Mouse (Mus musculus) embryonic facial prominence, embryonic 12.5 days (tissue): ENCODE measurements around the gene Vps13a. TPM values are rescaled to one million over a fixed set of nuclear protein-coding genes. Genes with fewer than 3 reads are reported as not detected.
"Not testable (repeated sequence)": the region's sequence is repeated elsewhere in the genome, so short reads cannot be mapped to it uniquely, and the experiment has no call there.

Source experiments
- ATAC-seq: fragments of 200-750 bp; cut with Nextera tagmentation; 2 replicates; pipeline ENCODE4 v1.8.0; 2017; ENCODE audit not compliant: insufficient number of reproducible peaks, insufficient read depth, low FRiP score, low TSS enrichment
- H3K27ac ChIP-seq: fragments of 300-500 bp; sonication (generic); 2 replicates; pipeline ENCODE4 v1.5.1; 2016; ENCODE audit warnings: mild to moderate bottlenecking
- H3K27me3 ChIP-seq: fragments of 300-500 bp; sonication (generic); 2 replicates; pipeline ENCODE4 v1.6.1; 2016; ENCODE audit warnings: mild to moderate bottlenecking, moderate library complexity
- H3K36me3 ChIP-seq: fragments of 300-500 bp; sonication (generic); 2 replicates; pipeline ENCODE4 v1.6.1; 2016; ENCODE audit warnings: mild to moderate bottlenecking
- H3K4me1 ChIP-seq: fragments of 300-500 bp; sonication (generic); 2 replicates; pipeline ENCODE4 v1.6.1; 2016
- H3K4me2 ChIP-seq: fragments of 300-500 bp; sonication (generic); replicated peaks from 2 replicates; pipeline ENCODE4 v1.6.1; 2016; ENCODE audit warnings: mild to moderate bottlenecking, moderate library complexity
- H3K4me3 ChIP-seq: fragments of 300-500 bp; sonication (generic); 2 replicates; pipeline ENCODE4 v1.5.1; 2016; ENCODE audit warnings: mild to moderate bottlenecking
- H3K9ac ChIP-seq: fragments of 300-500 bp; sonication (generic); 2 replicates; pipeline ENCODE4 v1.6.1; 2016; ENCODE audit warnings: mild to moderate bottlenecking, moderate library complexity
- H3K9me3 ChIP-seq: fragments of 300-500 bp; sonication (generic); 2 replicates; pipeline ENCODE4 v1.6.1; 2016; ENCODE audit warnings: mild to moderate bottlenecking, moderate library complexity
- WGBS: fragments of 180-500 bp; shearing (Covaris S2); methylation state at CpG from one replicate; pipeline ENCODE4 v1.1.7; 2016; 5-methylcytosine and 5-hydroxymethylcytosine counted together
- polyA plus RNA-seq: library from polyadenylated mRNA; unstranded; fragments of >200 nt; fragmentation: Nextera tagmentation; extraction: Ambion mirVana; gene quantifications from 2 replicates; pipeline ENCODE4 v1.2.1, GENCODE M21; 2016

Vps13a gene
- polyA plus RNA-seq, result 6.5 and 8.5 TPM in 2 replicates

- Histone ChIP-seq H3K27ac (no peak within 1 kb of the TSS), H3K4me2 (peak within 1 kb of the TSS; percentile 98), H3K9ac (peak within 1 kb of the TSS; percentile 65), H3K4me3 (peak within 1 kb of the TSS; percentile 71), H3K4me1 (no peaks in the 10 kb centered on the region), H3K27me3 (peaks cover 7% of the 10 kb centered on the region; the same call in 1 of the 2 replicates), H3K9me3 (no peaks in the 10 kb centered on the region), H3K36me3 (no peaks in the 10 kb centered on the region)
- ATAC-seq, result peak; percentile 98
- WGBS, result 1% methylated on average over 67 of the region's 67 CpGs
These were observed at the start of gene Vps13a for GRCm38 (mm10) chr19:16780790-16781384. Gene Vps13a, minus strand, starts transcription at chr19:16780933.

GRCm38 (mm10) chr19:16827657-16828056, 46.9 kb upstream of the Vps13a start:
- 80% methylated on average over 5 of the region's 5 CpGs for WGBS
- no peak for ATAC-seq
- Histone ChIP-seq H3K36me3 (no peaks in the 10 kb centered on the region), H3K9ac (no peak overlapping the region), H3K4me3 (no peak overlapping the region), H3K27me3 (no peaks in the 10 kb centered on the region), H3K4me2 (no peak overlapping the region), H3K27ac (no peak overlapping the region), H3K9me3 (no peaks in the 10 kb centered on the region), H3K4me1 (no peaks in the 10 kb centered on the region)

GRCm38 (mm10) chr19:16825228-16825627, 44.5 kb upstream of the Vps13a start:
- Histone ChIP-seq H3K9ac (no peak overlapping the region), H3K4me1 (no peaks in the 10 kb centered on the region), H3K27me3 (no peaks in the 10 kb centered on the region), H3K4me2 (no peak overlapping the region), H3K9me3 (no peaks in the 10 kb centered on the region), H3K4me3 (no peak overlapping the region), H3K36me3 (no peaks in the 10 kb centered on the region), H3K27ac (no peak overlapping the region)
- 59% methylated on average over 5 of the region's 5 CpGs for WGBS
- no peak for ATAC-seq

- Histone ChIP-seq H3K4me1 (no peaks in the 10 kb centered on the region), H3K36me3 (no peaks in the 10 kb centered on the region), H3K27ac (no peak overlapping the region), H3K4me3 (no peak overlapping the region), H3K4me2 (no peak overlapping the region), H3K9ac (no peak overlapping the region), H3K27me3 (no peaks in the 10 kb centered on the region), H3K9me3 (no peaks in the 10 kb centered on the region)
- WGBS, result 71% methylated on average over 5 of the region's 5 CpGs
- ATAC-seq, result no peak
These were observed 34.1 kb upstream of the Vps13a start for GRCm38 (mm10) chr19:16814848-16815247.

GRCm38 (mm10) chr19:16813306-16813705, 32.6 kb upstream of the Vps13a start:
- no peak for ATAC-seq
- no peaks in the 10 kb centered on the region for H3K9me3 ChIP-seq
- H3K36me3 ChIP-seq, result no peaks in the 10 kb centered on the region
- no peaks in the 10 kb centered on the region for H3K4me1 ChIP-seq
- H3K27ac ChIP-seq, result no peak overlapping the region
- no peak overlapping the region for H3K9ac ChIP-seq
- H3K4me2 ChIP-seq, result no peak overlapping the region
- no peak overlapping the region for H3K4me3 ChIP-seq
- no peaks in the 10 kb centered on the region for H3K27me3 ChIP-seq
- 87% methylated on average over 7 of the region's 7 CpGs for WGBS

GRCm38 (mm10) chr19:16812072-16812608, 31.4 kb upstream of the Vps13a start:
- 84% methylated on average over 8 of the region's 8 CpGs for WGBS
- no peak for ATAC-seq
- Histone ChIP-seq H3K27me3 (no peaks in the 10 kb centered on the region), H3K36me3 (no peaks in the 10 kb centered on the region), H3K4me3 (no peak overlapping the region), H3K4me2 (no peak overlapping the region), H3K9ac (no peak overlapping the region), H3K9me3 (no peaks in the 10 kb centered on the region), H3K27ac (no peak overlapping the region), H3K4me1 (no peaks in the 10 kb centered on the region)

- no peaks in the 10 kb centered on the region for H3K4me1 ChIP-seq
- 34% methylated on average over 3 of the region's 3 CpGs for WGBS
- ATAC-seq, result no peak
- no peak overlapping the region for H3K4me2 ChIP-seq
- no peak overlapping the region for H3K4me3 ChIP-seq
- H3K27me3 ChIP-seq, result no peaks in the 10 kb centered on the region
- no peaks in the 10 kb centered on the region for H3K36me3 ChIP-seq
- H3K9ac ChIP-seq, result no peak overlapping the region
- H3K27ac ChIP-seq, result no peak overlapping the region
- no peaks in the 10 kb centered on the region for H3K9me3 ChIP-seq
These were observed 24.4 kb upstream of the Vps13a start for GRCm38 (mm10) chr19:16805102-16805501.

GRCm38 (mm10) chr19:16804578-16804977, 23.8 kb upstream of the Vps13a start:
- no peak for ATAC-seq
- Histone ChIP-seq H3K9ac (no peak overlapping the region), H3K36me3 (no peaks in the 10 kb centered on the region), H3K4me3 (no peak overlapping the region), H3K9me3 (no peaks in the 10 kb centered on the region), H3K27me3 (no peaks in the 10 kb centered on the region), H3K4me1 (no peaks in the 10 kb centered on the region), H3K4me2 (no peak overlapping the region), H3K27ac (no peak overlapping the region)
- 20% methylated on average over 2 of the region's 11 CpGs for WGBS

- no peaks in the 10 kb centered on the region for H3K4me1 ChIP-seq
- H3K36me3 ChIP-seq, result no peaks in the 10 kb centered on the region
- H3K27ac ChIP-seq, result no peak overlapping the region
- H3K4me2 ChIP-seq, result no peak overlapping the region
- no peaks in the 10 kb centered on the region for H3K9me3 ChIP-seq
- H3K4me3 ChIP-seq, result no peak overlapping the region
- ATAC-seq, result no peak
- no peaks in the 10 kb centered on the region for H3K27me3 ChIP-seq
- WGBS, result 3% methylated on average over 3 of the region's 3 CpGs
- no peak overlapping the region for H3K9ac ChIP-seq
These were observed 22.0 kb upstream of the Vps13a start for GRCm38 (mm10) chr19:16802707-16803106.

- Histone ChIP-seq H3K4me1 (no peaks in the 10 kb centered on the region), H3K27me3 (no peaks in the 10 kb centered on the region), H3K4me2 (no peak overlapping the region), H3K27ac (no peak overlapping the region), H3K4me3 (no peak overlapping the region), H3K9me3 (no peaks in the 10 kb centered on the region), H3K36me3 (no peaks in the 10 kb centered on the region), H3K9ac (no peak overlapping the region)
- ATAC-seq, result no peak
- WGBS, result 77% methylated on average over 3 of the region's 3 CpGs
These were observed 21.4 kb upstream of the Vps13a start for GRCm38 (mm10) chr19:16802123-16802522.

- WGBS, result 81% methylated on average over 4 of the region's 4 CpGs
- no peak overlapping the region for H3K27ac ChIP-seq
These were observed 17.2 kb upstream of the Vps13a start for GRCm38 (mm10) chr19:16797923-16798322.

GRCm38 (mm10) chr19:16794486-16794885, 13.8 kb upstream of the Vps13a start:
- H3K4me3 ChIP-seq, H3K27ac ChIP-seq, H3K9ac ChIP-seq, H3K9me3 ChIP-seq, H3K27me3 ChIP-seq, H3K4me2 ChIP-seq, ATAC-seq, H3K4me1 ChIP-seq, H3K36me3 ChIP-seq: not testable (repeated sequence)
- WGBS, result 85% methylated on average over 3 of the region's 3 CpGs

More at GRCm38 (mm10) chr19:16797923-16798322, 17.2 kb upstream of the Vps13a start:
- no peaks in the 10 kb centered on the region for H3K36me3 ChIP-seq
- no peak overlapping the region for H3K4me2 ChIP-seq
- H3K9me3 ChIP-seq, result no peaks in the 10 kb centered on the region
- H3K4me1 ChIP-seq, result no peaks in the 10 kb centered on the region
- ATAC-seq, result no peak
- no peak overlapping the region for H3K9ac ChIP-seq
- H3K4me3 ChIP-seq, result no peak overlapping the region
- no peaks in the 10 kb centered on the region for H3K27me3 ChIP-seq
